Mouse (Mus musculus): Measurements from ENCODE around the gene Taar8a.
"Not testable (repeated sequence)": the region's sequence is repeated elsewhere in the genome, so short reads cannot be mapped to it uniquely, and the experiment has no call there.

The Taar8a gene

GRCm38 (mm10) chr10:24076200-24076599 lies at the start of gene Taar8a:
Gene Taar8a (plus strand): TSS chr10:24076500.
- not testable (repeated sequence) for DNase-seq (ENCODE audit: low read depth, low spot score)

DNA sequence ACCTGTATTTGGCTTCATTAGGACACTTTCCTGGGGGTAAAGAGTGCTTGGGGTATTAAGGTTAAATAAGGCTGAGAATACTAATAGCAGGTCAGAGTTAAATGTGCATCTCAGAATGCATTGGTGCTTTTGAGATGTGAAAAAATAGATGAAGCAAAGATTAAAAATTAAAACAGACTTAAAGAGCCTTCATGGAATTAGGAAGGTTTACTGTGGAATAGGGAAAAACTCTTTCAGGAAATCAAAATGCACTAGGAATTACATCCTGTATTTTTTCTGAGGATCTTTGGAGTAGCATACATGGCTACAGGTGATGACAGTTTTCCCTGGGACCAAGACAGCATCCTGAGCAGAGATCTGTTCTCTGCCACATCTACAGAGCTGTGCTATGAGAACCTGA lies 49.4 kb upstream of the Taar8a start, which contains the start of gene Taar7d:
Gene Taar7d (plus strand): TSS at position 301 of the 400 bp plus-strand sequence.
- DNase-seq (ENCODE audit: low read depth, low spot score), result no peak

- DNase-seq (ENCODE audit: low read depth, low spot score), result no peak
Measured at GRCm38 (mm10) chr10:24031347-24031746, 45.0 kb upstream of the Taar8a start.

- DNase-seq (ENCODE audit: low read depth, low spot score), result no peak
Measured at GRCm38 (mm10) chr10:24037314-24037713, 39.0 kb upstream of the Taar8a start, which contains the start of gene Taar7e. Gene Taar7e (plus strand): TSS chr10:24037614.

GRCm38 (mm10) chr10:24040120-24040869 lies 36.0 kb upstream of the Taar8a start:
- no peak for DNase-seq (ENCODE audit: low read depth, low spot score)

DNA sequence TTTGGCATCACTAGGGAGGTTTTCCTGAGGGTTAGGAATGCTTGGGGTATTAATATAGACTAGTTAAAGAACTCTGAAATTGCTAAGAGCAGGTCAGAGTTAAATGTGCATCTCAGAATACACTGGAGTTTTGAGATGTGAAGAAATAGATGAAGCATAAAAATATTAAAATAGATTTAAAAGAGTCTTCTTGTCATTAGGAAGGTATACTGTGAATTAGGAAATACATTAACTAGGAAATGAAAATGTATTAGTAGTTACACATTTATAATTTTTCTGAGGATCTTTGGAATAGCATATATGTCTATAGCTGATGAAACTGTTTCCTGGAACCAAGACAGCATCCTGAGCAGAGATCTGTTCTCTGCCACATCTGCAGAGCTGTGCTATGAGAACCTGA lies 27.1 kb upstream of the Taar8a start, which contains the start of gene Taar7f:
Gene Taar7f (plus strand): TSS at position 301 of the 400 bp plus-strand sequence.
- no peak for DNase-seq (ENCODE audit: low read depth, low spot score)

DNA sequence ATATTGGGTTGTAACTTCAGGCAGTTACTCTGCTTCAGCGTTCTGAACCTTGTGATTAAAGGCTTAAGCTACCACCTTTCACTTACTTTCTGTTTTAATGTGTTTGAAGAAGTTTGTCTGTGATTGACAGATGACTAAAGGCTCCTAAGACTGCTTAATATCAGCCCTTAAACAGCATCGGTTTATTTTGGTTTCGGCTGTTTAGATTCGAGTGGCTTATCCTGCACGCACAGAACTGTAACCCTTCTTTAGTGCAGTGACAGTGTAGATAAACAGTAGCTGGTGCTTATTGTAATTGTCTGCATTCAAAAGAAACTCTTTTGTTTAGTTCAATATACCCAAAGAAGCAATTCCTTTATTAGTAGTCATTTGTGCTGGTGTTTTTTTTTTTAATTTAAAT lies 24.3 kb upstream of the Taar8a start:
- DNase-seq (ENCODE audit: low read depth, low spot score), result no peak

- no peak for DNase-seq (ENCODE audit: low read depth, low spot score)
Measured at GRCm38 (mm10) chr10:24058986-24059385, 17.3 kb upstream of the Taar8a start.

DNA sequence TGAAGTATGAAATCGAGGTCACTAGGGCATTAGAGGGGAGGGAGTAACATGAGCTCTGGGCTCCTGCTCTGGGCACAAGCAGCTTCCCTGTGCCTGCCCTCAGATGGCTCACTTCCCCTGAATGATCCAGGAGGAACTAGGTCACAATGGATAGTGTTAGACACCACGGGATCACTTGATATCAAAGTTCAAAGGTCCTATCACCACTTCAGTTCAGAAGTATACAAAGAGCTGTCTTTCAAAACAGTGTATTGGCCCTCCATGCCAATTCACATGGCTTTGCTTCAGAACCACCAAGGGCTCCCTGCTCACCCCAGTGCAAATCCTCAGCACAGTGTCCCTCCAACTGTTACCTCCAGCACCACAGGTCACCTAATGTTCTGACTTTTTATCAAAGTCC lies 1.5 kb upstream of the Taar8a start:
- not testable (repeated sequence) for DNase-seq (ENCODE audit: low read depth, low spot score)

DNA sequence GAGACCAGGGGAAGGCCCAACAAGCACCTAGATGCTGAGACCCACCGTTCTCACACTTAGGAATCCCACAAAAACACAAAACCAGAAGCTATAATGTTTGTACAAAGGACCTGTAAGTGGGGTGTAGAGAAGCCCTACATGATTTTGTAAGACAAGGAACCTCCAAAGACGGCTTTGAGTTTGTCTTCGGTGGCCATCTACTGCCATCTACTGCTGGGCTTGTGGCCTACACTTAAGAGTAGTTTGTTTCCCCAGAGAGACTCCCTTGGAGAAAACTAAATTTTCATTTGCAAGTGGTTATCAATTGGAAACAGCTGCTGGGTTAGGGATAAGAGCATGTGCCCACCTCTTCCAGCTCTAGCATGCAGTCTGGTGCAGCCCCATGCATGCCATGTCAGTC lies 3.9 kb downstream of the Taar8a start:
- peak; percentile 24 for DNase-seq (ENCODE audit: low read depth, low spot score)

DNA sequence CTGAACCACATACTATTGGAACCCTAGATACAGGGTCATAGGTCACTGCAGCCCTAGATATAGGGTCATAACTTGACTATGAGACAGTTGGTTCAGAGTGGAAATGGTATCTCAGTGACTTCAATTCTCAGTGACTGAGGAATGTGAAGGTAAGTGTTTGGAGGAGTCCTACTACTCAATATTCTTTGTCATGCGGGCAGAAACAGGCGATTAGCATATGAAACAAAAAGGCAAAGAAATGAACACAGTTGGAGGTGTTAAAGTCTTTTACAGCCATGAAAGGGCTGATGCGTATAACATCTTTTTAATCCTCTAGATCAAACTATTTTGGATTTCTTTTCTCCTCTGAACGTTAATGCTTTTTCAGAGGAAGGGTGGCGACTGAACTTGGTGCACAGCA lies 9.6 kb downstream of the Taar8a start:
- DNase-seq (ENCODE audit: low read depth, low spot score), result no peak

DNA sequence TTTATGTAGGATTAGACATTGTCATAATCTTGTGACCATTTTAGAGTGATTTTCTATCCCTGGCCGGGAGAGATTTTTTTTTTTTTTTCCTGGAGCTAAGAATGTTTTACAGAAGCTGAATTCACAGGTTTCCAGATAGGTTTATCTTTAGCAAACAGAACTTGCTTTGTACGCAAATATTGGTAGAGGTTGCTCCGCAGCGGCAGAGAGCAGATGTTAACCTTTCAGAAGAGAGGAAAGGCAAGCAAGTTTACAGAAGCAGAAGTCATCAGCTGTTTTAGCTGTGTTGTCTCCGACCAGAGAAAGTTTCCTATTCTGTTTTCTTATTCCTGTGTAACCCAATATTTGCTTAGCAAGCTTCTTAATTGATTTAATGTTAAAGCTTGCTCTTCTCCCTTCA lies 10.3 kb downstream of the Taar8a start:
- DNase-seq (ENCODE audit: low read depth, low spot score), result no peak

GRCm38 (mm10) chr10:24087168-24087567 lies 10.9 kb downstream of the Taar8a start:
- no peak for DNase-seq (ENCODE audit: low read depth, low spot score)

DNA sequence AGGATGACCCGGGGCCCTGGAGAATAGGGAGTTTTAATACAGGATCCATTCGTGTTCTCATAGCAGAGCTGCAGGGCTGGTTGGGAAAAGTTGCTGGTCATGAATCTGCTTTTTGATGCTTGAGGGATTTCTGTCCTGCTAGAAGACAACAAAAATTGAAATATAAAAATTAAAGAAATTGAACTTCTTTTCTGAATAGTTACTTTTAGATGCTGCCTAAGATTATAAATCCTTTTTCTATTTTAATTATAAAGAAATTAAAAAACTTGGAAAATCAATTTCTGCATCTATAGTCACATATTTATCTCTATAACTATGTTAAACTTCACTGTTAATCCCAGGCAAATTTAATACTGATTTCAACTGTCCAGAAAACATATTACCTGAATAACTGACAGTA lies 15.9 kb downstream of the Taar8a start, which contains the start of gene Taar8b:
Gene Taar8b (minus strand): TSS at position 101 of the 400 bp plus-strand sequence.
- DNase-seq (ENCODE audit: low read depth, low spot score), result no peak

- not testable (repeated sequence) for DNase-seq (ENCODE audit: low read depth, low spot score)
Measured at GRCm38 (mm10) chr10:24097010-24097409, 20.7 kb downstream of the Taar8a start.

GRCm38 (mm10) chr10:24101812-24102211 lies 25.5 kb downstream of the Taar8a start, which contains the start of gene Taar8c:
Gene Taar8c (minus strand): TSS chr10:24101912.
- not testable (repeated sequence) for DNase-seq (ENCODE audit: low read depth, low spot score)

- not testable (repeated sequence) for DNase-seq (ENCODE audit: low read depth, low spot score)
Measured at GRCm38 (mm10) chr10:24103299-24103698, 27.0 kb downstream of the Taar8a start.

- no peak for DNase-seq (ENCODE audit: low read depth, low spot score)
Measured at GRCm38 (mm10) chr10:24107747-24108146, 31.4 kb downstream of the Taar8a start.

- DNase-seq (ENCODE audit: low read depth, low spot score), result no peak
Measured at GRCm38 (mm10) chr10:24108236-24108635, 31.9 kb downstream of the Taar8a start.

- DNase-seq (ENCODE audit: low read depth, low spot score), result not testable (repeated sequence)
Measured at GRCm38 (mm10) chr10:24109434-24109833, 33.1 kb downstream of the Taar8a start, which contains the start of gene Taar9. Gene Taar9 (minus strand): TSS chr10:24109534.

GRCm38 (mm10) chr10:24111116-24111778 lies 34.9 kb downstream of the Taar8a start:
- DNase-seq (ENCODE audit: low read depth, low spot score), result peak; percentile 56

All from embryo, embryonic 11.5 days (tissue).